Mouse (Mus musculus): Measurements from ENCODE around the gene Irf2bp1. TPM values are rescaled to one million over a fixed set of nuclear protein-coding genes. Genes with fewer than 3 reads are reported as not detected.

The Irf2bp1 gene
- total and polyA plus RNA-seq, 3 experiments: 4.9 to 12.8 (median 6.6) TPM

DNA sequence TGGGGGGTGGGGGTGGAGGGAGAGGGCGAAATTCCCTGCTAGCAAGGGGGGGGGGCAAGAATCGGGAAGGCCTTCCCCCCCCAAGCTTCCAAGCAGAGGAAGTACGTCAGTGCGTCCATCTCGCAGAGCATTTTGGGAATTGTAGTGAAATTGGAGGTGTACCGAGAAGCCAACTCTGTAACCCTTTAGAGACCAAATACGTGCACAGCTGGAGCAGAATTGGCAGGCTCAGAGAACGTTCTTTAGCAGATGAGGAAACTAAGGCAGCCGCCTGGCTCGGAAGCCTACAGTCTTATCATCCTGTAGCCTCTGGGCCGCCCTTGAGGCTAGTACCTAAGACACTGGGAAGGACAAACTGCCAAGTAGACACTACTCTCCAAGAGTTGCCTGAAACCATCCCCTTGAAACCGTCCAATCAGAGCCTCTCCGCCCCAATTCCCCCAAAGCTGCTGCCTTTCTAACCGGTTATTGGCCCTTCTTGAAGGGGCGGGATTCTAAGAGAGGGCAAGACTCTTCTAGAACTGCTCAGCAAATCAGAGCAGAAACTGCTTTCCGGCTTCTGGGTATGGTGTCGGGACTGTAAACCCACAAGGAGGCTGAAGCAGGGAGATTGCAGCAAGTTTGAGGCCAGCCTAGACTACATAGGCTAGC is 871 bp upstream of the Irf2bp1 start (continued):
- TF ChIP-seq EP300 (IDR thresholded peaks at IDR 0.05; ENCODE audit: low read length) (0 out of 2 replicates have a peak, but pooled peaks have one; percentile 20), ZMIZ1 (IDR thresholded peaks at IDR 0.05; ENCODE audit: low read depth, low read length) (peak; percentile 91), HCFC1 (IDR thresholded peaks at IDR 0.05; ENCODE audit: low read depth, low read length) (peak; percentile 93), USF2 (conservative IDR thresholded peaks at IDR 0.05; ENCODE audit: low read depth, low read length) (no peak), IRF4 (IDR thresholded peaks at IDR 0.05; ENCODE audit: low read depth, low read length) (peak; percentile 47), TCF12 (IDR thresholded peaks at IDR 0.05; ENCODE audit: low read depth, low read length) (peak; percentile 28; the same call in 1 of the 2 replicates), RAD21 (IDR thresholded peaks at IDR 0.05; ENCODE audit: low read depth, low read length) (no peak), MAFK (IDR thresholded peaks at IDR 0.05; ENCODE audit: insufficient replicate concordance, low read length) (peak; percentile 52; the same call in 1 of the 2 replicates), NRF1 (IDR thresholded peaks at IDR 0.05; ENCODE audit: low read depth, low read length) (no peak; the same call in 1 of the 2 replicates), TBP (conservative IDR thresholded peaks at IDR 0.05; ENCODE audit: low read depth, low read length) (peak; percentile 14; the same call in 1 of the 2 replicates), POLR2AphosphoS2 (IDR thresholded peaks at IDR 0.05; ENCODE audit: low read depth, low read length) (peak; percentile 29; the same call in 1 of the 2 replicates), SIN3A (IDR thresholded peaks at IDR 0.05; ENCODE audit: low read length) (peak; percentile 71; the same call in 1 of the 2 replicates), BHLHE40 (IDR thresholded peaks at IDR 0.05; ENCODE audit: low read depth, low read length) (no peak; the same call in 1 of the 2 replicates), RCOR1 (conservative IDR thresholded peaks at IDR 0.05; ENCODE audit: low read depth, low read length) (0 out of 2 replicates have a peak, but pooled peaks have one; percentile 46), USF1 (IDR thresholded peaks at IDR 0.05; ENCODE audit: low read depth, low read length) (no peak)

DNA sequence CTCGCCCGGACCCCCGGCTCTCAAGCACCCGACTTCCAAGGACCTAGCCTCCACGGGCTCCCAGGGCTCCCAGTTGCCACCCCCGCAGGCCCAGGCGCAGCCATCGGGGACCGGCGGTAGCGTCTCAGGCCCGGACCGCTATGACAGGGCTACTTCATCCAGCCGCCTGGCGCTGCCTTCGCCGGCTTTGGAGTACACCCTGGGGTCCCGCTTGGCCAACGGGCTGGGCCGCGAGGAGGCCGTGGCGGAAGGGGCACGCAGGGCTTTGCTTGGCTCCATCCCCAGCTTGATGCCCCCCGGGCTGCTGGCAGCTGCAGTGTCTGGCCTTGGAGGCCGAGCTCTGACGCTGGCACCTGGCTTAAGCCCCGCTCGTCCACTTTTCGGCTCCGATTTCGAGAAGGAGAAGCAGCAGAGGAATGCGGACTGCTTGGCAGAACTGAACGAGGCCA is 811 bp downstream of the Irf2bp1 start:
- Histone ChIP-seq H3K79me2 (replicated peaks; ENCODE audit: control insufficient read depth, extremely low read depth, insufficient read depth, poor library complexity, severe bottlenecking) (no peaks in the 10 kb centered on the region), H3K9ac (ENCODE audit: insufficient read depth, low read depth) (peak overlapping the region; percentile 78), H3K36me3 (replicated peaks in 1 of 2; ENCODE audit: control insufficient read depth in 1 of 2, insufficient read depth in 1 of 2, low read length in 1 of 2) (peaks cover 8 to 23% of the 10 kb centered on the region in 2 experiments), H3K4me3 (replicated peaks in 1 of 3; ENCODE audit: low read depth in 2 of 3, low read length in 2 of 3, poor library complexity in 1 of 3) (peak overlapping the region; percentile 50 to 83 (median 66)), H3K4me1 (ENCODE audit: control insufficient read depth in 1 of 2, insufficient read depth in 2 of 2) (peaks cover 7 to 48% of the 10 kb centered on the region in 2 experiments; a peak in 2 of 4 replicates), H3K4me2 (ENCODE audit: insufficient read depth, low read depth, poor library complexity, severe bottlenecking) (peak overlapping the region; percentile 58; the same call in 1 of the 2 replicates), H3K27ac (ENCODE audit: insufficient read depth, low read depth) (no peak overlapping the region), H3K9me3 (replicated peaks; ENCODE audit: low read length) (peaks cover 4% of the 10 kb centered on the region), H3K27me3 (replicated peaks) (peaks cover 9% of the 10 kb centered on the region)
- dilution Hi-C loops (cut with MboI; ENCODE audit: extremely low pct_ligation_motif_present, extremely low pct_unique_long_range_greater_than_20kb, low sequenced_read_pairs): no loop called here
- in situ Hi-C loops (cut with MboI; ENCODE audit: low pct_ligation_motif_present, low pct_unique_long_range_greater_than_20kb, low sequenced_read_pairs): no loop called here
- TF ChIP-seq TBP (conservative IDR thresholded peaks at IDR 0.05; ENCODE audit: low read depth, low read length) (no peak), CTCF (conservative IDR thresholded peaks at IDR 0.05 in 1 of 2, IDR thresholded peaks at IDR 0.05 in 1 of 2; ENCODE audit: low read depth in 2 of 2, low read length in 2 of 2) (no peak), JUND (conservative IDR thresholded peaks at IDR 0.05; ENCODE audit: low read depth, low read length) (no peak), USF2 (conservative IDR thresholded peaks at IDR 0.05; ENCODE audit: low read depth, low read length) (no peak)
- no peak for DNase-seq (ENCODE audit: extremely low read depth)

Data from CH12.LX (cell line).